Mouse (Mus musculus): Measurements from ENCODE around the gene Ntpcr. TPM values are rescaled to one million over a fixed set of nuclear protein-coding genes. Genes with fewer than 3 reads are reported as not detected.

Gene Ntpcr
- polyA plus RNA-seq, 1 experiment from 2014 or later = 12.2 TPM

DNA sequence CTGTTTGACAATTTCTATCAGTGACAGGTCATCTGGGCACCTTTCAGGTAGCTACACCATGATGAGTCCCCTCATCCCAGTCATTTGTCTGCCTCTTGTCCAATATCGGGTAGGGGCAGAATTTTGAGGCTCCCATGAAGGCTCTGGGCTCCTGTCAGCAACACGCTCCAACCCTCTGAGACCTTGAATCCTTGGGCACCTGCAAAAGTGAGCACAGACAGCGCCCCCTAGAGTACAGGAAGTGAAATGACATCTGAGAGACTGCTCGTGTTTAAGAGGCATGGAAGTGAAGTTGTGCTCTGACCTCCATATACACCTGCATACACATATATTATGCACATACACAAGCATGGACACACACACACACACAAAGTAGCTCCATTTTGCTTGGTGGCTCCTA, 10.8 kb upstream of the Ntpcr start:
- ATAC-seq (ENCODE audit: low read depth) = no peak
- no peaks in the 10 kb centered on the region for H3K4me1 ChIP-seq (ENCODE audit: control insufficient read depth, low read depth, low read length)
- H3K9ac ChIP-seq (ENCODE audit: low read depth, low read length) = no peak overlapping the region
- H3K36me3 ChIP-seq (ENCODE audit: control insufficient read depth, insufficient read depth) = no peaks in the 10 kb centered on the region
- WGBS (ENCODE audit: insufficient replicate concordance) = 40% methylated on average over 4 of the region's 4 CpGs
- no peaks in the 10 kb centered on the region for H3K9me3 ChIP-seq (replicated peaks; ENCODE audit: control insufficient read depth, low read length)
- no peak overlapping the region for H3K4me2 ChIP-seq (ENCODE audit: low read depth, low read length)
- H3K4me3 ChIP-seq (ENCODE audit: low read depth, low read length) = no peak overlapping the region
- H3K27me3 ChIP-seq (ENCODE audit: control insufficient read depth, insufficient read depth, low read depth, low read length) = no peaks in the 10 kb centered on the region
- H3K27ac ChIP-seq (ENCODE audit: low read length) = no peak overlapping the region

GRCm38 (mm10) chr8:125722675-125723074, 7.1 kb upstream of the Ntpcr start:
- Histone ChIP-seq H3K9me3 (replicated peaks; ENCODE audit: control insufficient read depth, low read length) (no peaks in the 10 kb centered on the region), H3K27ac (ENCODE audit: low read length) (no peak overlapping the region), H3K27me3 (ENCODE audit: control insufficient read depth, insufficient read depth, low read depth, low read length) (no peaks in the 10 kb centered on the region), H3K4me2 (ENCODE audit: low read depth, low read length) (no peak overlapping the region), H3K4me3 (ENCODE audit: low read depth, low read length) (no peak overlapping the region), H3K36me3 (ENCODE audit: control insufficient read depth, insufficient read depth) (no peaks in the 10 kb centered on the region), H3K9ac (ENCODE audit: low read depth, low read length) (no peak overlapping the region), H3K4me1 (ENCODE audit: control insufficient read depth, low read depth, low read length) (peaks cover 5% of the 10 kb centered on the region; the same call in 1 of the 2 replicates)
- 79% methylated on average over 7 of the region's 7 CpGs for WGBS (ENCODE audit: insufficient replicate concordance)
- no peak for ATAC-seq (ENCODE audit: low read depth)

GRCm38 (mm10) chr8:125723437-125723836, 6.3 kb upstream of the Ntpcr start:
- Histone ChIP-seq H3K27ac (ENCODE audit: low read length) (no peak overlapping the region), H3K27me3 (ENCODE audit: control insufficient read depth, insufficient read depth, low read depth, low read length) (no peaks in the 10 kb centered on the region), H3K4me3 (ENCODE audit: low read depth, low read length) (no peak overlapping the region), H3K4me2 (ENCODE audit: low read depth, low read length) (no peak overlapping the region), H3K36me3 (ENCODE audit: control insufficient read depth, insufficient read depth) (no peaks in the 10 kb centered on the region), H3K9ac (ENCODE audit: low read depth, low read length) (no peak overlapping the region), H3K9me3 (replicated peaks; ENCODE audit: control insufficient read depth, low read length) (no peaks in the 10 kb centered on the region), H3K4me1 (ENCODE audit: control insufficient read depth, low read depth, low read length) (peaks cover 5% of the 10 kb centered on the region; the same call in 1 of the 2 replicates)
- ATAC-seq (ENCODE audit: low read depth) = no peak
- WGBS (ENCODE audit: insufficient replicate concordance) = 69% methylated on average over 6 of the region's 6 CpGs

- no peak overlapping the region for H3K4me3 ChIP-seq (ENCODE audit: low read depth, low read length)
- H3K36me3 ChIP-seq (ENCODE audit: control insufficient read depth, insufficient read depth) = no peaks in the 10 kb centered on the region
- H3K27ac ChIP-seq (ENCODE audit: low read length) = peak overlapping the region; percentile 69
- no peaks in the 10 kb centered on the region for H3K9me3 ChIP-seq (replicated peaks; ENCODE audit: control insufficient read depth, low read length)
- H3K4me1 ChIP-seq (ENCODE audit: control insufficient read depth, low read depth, low read length) = peaks cover 5% of the 10 kb centered on the region; the same call in 1 of the 2 replicates
- H3K9ac ChIP-seq (ENCODE audit: low read depth, low read length) = no peak overlapping the region
- peak; percentile 47 for ATAC-seq (ENCODE audit: low read depth)
- no peak overlapping the region for H3K4me2 ChIP-seq (ENCODE audit: low read depth, low read length)
- no peaks in the 10 kb centered on the region for H3K27me3 ChIP-seq (ENCODE audit: control insufficient read depth, insufficient read depth, low read depth, low read length)
- WGBS (ENCODE audit: insufficient replicate concordance) = 28% methylated on average over 6 of the region's 6 CpGs
Observed at GRCm38 (mm10) chr8:125725037-125725820, 4.5 kb upstream of the Ntpcr start.

DNA sequence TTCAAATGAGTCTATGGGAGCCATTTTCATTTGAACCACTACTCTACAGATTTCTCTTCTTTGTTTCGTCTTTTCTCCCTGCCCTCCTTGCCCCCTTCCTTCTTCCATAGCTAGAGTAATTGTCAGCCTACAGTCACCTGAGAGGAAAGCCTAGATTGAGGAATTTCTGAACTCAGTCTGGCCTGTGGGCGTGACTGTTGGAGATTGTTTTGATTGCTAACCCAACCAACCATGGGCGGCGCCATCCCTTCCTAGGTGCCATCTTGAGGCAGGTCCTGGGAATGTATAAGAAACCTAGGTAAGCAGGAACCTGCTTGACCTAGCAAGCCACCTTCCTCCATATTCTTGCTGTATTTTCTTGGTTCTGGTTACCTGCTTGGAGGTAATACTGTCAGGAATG, 3.6 kb upstream of the Ntpcr start:
- 69% methylated on average over 4 of the region's 4 CpGs for WGBS (ENCODE audit: insufficient replicate concordance)
- no peak for ATAC-seq (ENCODE audit: low read depth)
- Histone ChIP-seq H3K4me1 (ENCODE audit: control insufficient read depth, low read depth, low read length) (peaks cover 5% of the 10 kb centered on the region; the same call in 1 of the 2 replicates), H3K9me3 (replicated peaks; ENCODE audit: control insufficient read depth, low read length) (no peaks in the 10 kb centered on the region), H3K4me2 (ENCODE audit: low read depth, low read length) (no peak overlapping the region), H3K27me3 (ENCODE audit: control insufficient read depth, insufficient read depth, low read depth, low read length) (no peaks in the 10 kb centered on the region), H3K27ac (ENCODE audit: low read length) (no peak overlapping the region), H3K4me3 (ENCODE audit: low read depth, low read length) (no peak overlapping the region), H3K36me3 (ENCODE audit: control insufficient read depth, insufficient read depth) (no peaks in the 10 kb centered on the region), H3K9ac (ENCODE audit: low read depth, low read length) (no peak overlapping the region)

- H3K27ac ChIP-seq (ENCODE audit: low read length) = no peak overlapping the region
- 38% methylated on average over 5 of the region's 5 CpGs for WGBS (ENCODE audit: insufficient replicate concordance)
- H3K4me3 ChIP-seq (ENCODE audit: low read depth, low read length) = no peak overlapping the region
Observed at GRCm38 (mm10) chr8:125726986-125727385, 2.8 kb upstream of the Ntpcr start.

DNA sequence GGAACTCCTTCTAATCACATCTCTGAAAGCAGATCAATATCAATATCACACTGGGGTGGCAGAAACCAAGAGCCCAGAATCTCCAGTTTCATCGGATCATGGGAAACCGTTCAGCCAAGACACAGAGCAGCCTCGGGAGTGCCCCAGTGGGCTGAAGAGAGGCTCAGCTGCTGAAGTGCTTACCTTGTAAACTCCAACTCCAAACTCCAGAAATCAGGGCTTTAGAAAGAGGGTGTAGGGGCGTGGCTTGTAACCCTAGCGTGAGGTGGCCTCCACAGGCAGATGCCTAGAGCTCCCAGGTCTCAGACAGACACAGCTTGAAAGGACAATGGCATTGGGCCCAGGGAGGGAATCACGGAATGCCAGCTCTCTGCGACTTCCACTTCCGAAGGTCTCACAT, 2.0 kb upstream of the Ntpcr start:
- ATAC-seq (ENCODE audit: low read depth) = no peak
- H3K27ac ChIP-seq (ENCODE audit: low read length) = no peak overlapping the region
- no peaks in the 10 kb centered on the region for H3K27me3 ChIP-seq (ENCODE audit: control insufficient read depth, insufficient read depth, low read depth, low read length)
- WGBS (ENCODE audit: insufficient replicate concordance) = 55% methylated on average over 8 of the region's 8 CpGs
- H3K36me3 ChIP-seq (ENCODE audit: control insufficient read depth, insufficient read depth) = no peaks in the 10 kb centered on the region
- no peak overlapping the region for H3K9ac ChIP-seq (ENCODE audit: low read depth, low read length)
- H3K4me3 ChIP-seq (ENCODE audit: low read depth, low read length) = no peak overlapping the region
- H3K9me3 ChIP-seq (replicated peaks; ENCODE audit: control insufficient read depth, low read length) = no peaks in the 10 kb centered on the region
- peaks cover 5% of the 10 kb centered on the region; the same call in 1 of the 2 replicates for H3K4me1 ChIP-seq (ENCODE audit: control insufficient read depth, low read depth, low read length)
- no peak overlapping the region for H3K4me2 ChIP-seq (ENCODE audit: low read depth, low read length)

More at GRCm38 (mm10) chr8:125726986-125727385, 2.8 kb upstream of the Ntpcr start:
- Histone ChIP-seq H3K9ac (ENCODE audit: low read depth, low read length) (no peak overlapping the region), H3K9me3 (replicated peaks; ENCODE audit: control insufficient read depth, low read length) (no peaks in the 10 kb centered on the region), H3K4me1 (ENCODE audit: control insufficient read depth, low read depth, low read length) (peaks cover 5% of the 10 kb centered on the region; the same call in 1 of the 2 replicates), H3K36me3 (ENCODE audit: control insufficient read depth, insufficient read depth) (no peaks in the 10 kb centered on the region), H3K27me3 (ENCODE audit: control insufficient read depth, insufficient read depth, low read depth, low read length) (no peaks in the 10 kb centered on the region), H3K4me2 (ENCODE audit: low read depth, low read length) (no peak overlapping the region)
- ATAC-seq (ENCODE audit: low read depth) = no peak

GRCm38 (mm10) chr8:125733964-125734956, 4.5 kb downstream of the Ntpcr start:
- peak; percentile 87 for ATAC-seq (ENCODE audit: low read depth)
- Histone ChIP-seq H3K27me3 (ENCODE audit: control insufficient read depth, insufficient read depth, low read depth, low read length) (no peaks in the 10 kb centered on the region), H3K9me3 (replicated peaks; ENCODE audit: control insufficient read depth, low read length) (no peaks in the 10 kb centered on the region), H3K36me3 (ENCODE audit: control insufficient read depth, insufficient read depth) (no peaks in the 10 kb centered on the region), H3K27ac (ENCODE audit: low read length) (0 out of 2 replicates have a peak overlapping the region, but pooled peaks have one; percentile 30), H3K9ac (ENCODE audit: low read depth, low read length) (peak overlapping the region; percentile 75), H3K4me3 (ENCODE audit: low read depth, low read length) (peak overlapping the region; percentile 78), H3K4me1 (ENCODE audit: control insufficient read depth, low read depth, low read length) (peaks cover 6% of the 10 kb centered on the region), H3K4me2 (ENCODE audit: low read depth, low read length) (peak overlapping the region; percentile 79)
- 4% methylated on average over 50 of the region's 52 CpGs for WGBS (ENCODE audit: insufficient replicate concordance)
